Mouse (Mus musculus) kidney, adult 18-20 months (tissue): Measurements from ENCODE around the gene 9330182L06Rik.

Experiments used
- DNase-seq: peaks from one replicate; pipeline ENCODE4 v3.0.0; 2021

9330182L06Rik gene

GRCm38 (mm10) chr5:9265586-9266279 lies at the start of gene 9330182L06Rik:
TSS of gene 9330182L06Rik (plus strand) at chr5:9266118.
- peak; percentile 27 for DNase-seq

- DNase-seq: no peak
These were observed 38.4 kb upstream of the 9330182L06Rik start for GRCm38 (mm10) chr5:9227456-9228008.

GRCm38 (mm10) chr5:9264361-9264760 lies 1.6 kb upstream of the 9330182L06Rik start:
- DNase-seq: no peak

- no peak for DNase-seq
These were observed 484 bp downstream of the 9330182L06Rik start for GRCm38 (mm10) chr5:9266280-9266923.

- DNase-seq: no peak
These were observed 3.7 kb downstream of the 9330182L06Rik start for GRCm38 (mm10) chr5:9269666-9270065.

- DNase-seq: no peak
These were observed 7.1 kb downstream of the 9330182L06Rik start for GRCm38 (mm10) chr5:9272976-9273375.

- DNase-seq: no peak
These were observed 30.0 kb downstream of the 9330182L06Rik start for GRCm38 (mm10) chr5:9295777-9296549.

GRCm38 (mm10) chr5:9296550-9296928 lies 30.6 kb downstream of the 9330182L06Rik start:
- no peak for DNase-seq

GRCm38 (mm10) chr5:9326863-9327262 lies 60.9 kb downstream of the 9330182L06Rik start:
- no peak for DNase-seq

- no peak for DNase-seq
These were observed 61.6 kb downstream of the 9330182L06Rik start for GRCm38 (mm10) chr5:9327528-9327927.

GRCm38 (mm10) chr5:9338756-9339510 lies 73.0 kb downstream of the 9330182L06Rik start:
- DNase-seq: no peak

- DNase-seq: no peak
These were observed 73.7 kb downstream of the 9330182L06Rik start for GRCm38 (mm10) chr5:9339511-9340173.

GRCm38 (mm10) chr5:9344581-9344980 lies 78.7 kb downstream of the 9330182L06Rik start:
- DNase-seq: no peak

- no peak for DNase-seq
These were observed 79.2 kb downstream of the 9330182L06Rik start for GRCm38 (mm10) chr5:9345038-9345617.

GRCm38 (mm10) chr5:9345625-9346024 lies 79.7 kb downstream of the 9330182L06Rik start:
- DNase-seq: no peak

- no peak for DNase-seq
These were observed 80.6 kb downstream of the 9330182L06Rik start for GRCm38 (mm10) chr5:9346510-9346909.

- no peak for DNase-seq
These were observed 86.2 kb downstream of the 9330182L06Rik start for GRCm38 (mm10) chr5:9352163-9352562.

- DNase-seq: no peak
These were observed 86.7 kb downstream of the 9330182L06Rik start for GRCm38 (mm10) chr5:9352646-9353045.

GRCm38 (mm10) chr5:9354257-9354656 lies 88.3 kb downstream of the 9330182L06Rik start:
- no peak for DNase-seq

GRCm38 (mm10) chr5:9358076-9358475 lies 92.2 kb downstream of the 9330182L06Rik start:
- DNase-seq: no peak

GRCm38 (mm10) chr5:9361982-9362661 lies 96.2 kb downstream of the 9330182L06Rik start:
- no peak for DNase-seq
